Mouse (Mus musculus): ENCODE measurements around the gene Ntn5. TPM values are rescaled to one million over a fixed set of nuclear protein-coding genes. Genes with fewer than 3 reads are reported as not detected.
A peak's percentile ranks its signal among the peaks of the same experiment; 100 is the strongest.

Ntn5 gene
- 0.95 and 1.8 TPM in 2 replicates for polyA plus RNA-seq (2015; fragmentation: Nextera tagmentation; extraction: Ambion mirVana)

GRCm38 (mm10) chr7:45683396-45684050 is at the start of gene Ntn5:
Ntn5 (plus strand) TSS chr7:45684022.
- H3K4me3 ChIP-seq (ENCODE audit: low read length): no peak within 1 kb of the TSS
- H3K27ac ChIP-seq (ENCODE audit: low read length): no peak within 1 kb of the TSS
- peak within 1 kb of the TSS; percentile 24 for H3K9ac ChIP-seq (ENCODE audit: low read length)
- no peak for ATAC-seq (ENCODE audit: low read depth)
- no peaks in the 10 kb centered on the region for H3K36me3 ChIP-seq (ENCODE audit: control insufficient read depth, insufficient read depth, low read length)
- H3K9me3 ChIP-seq (ENCODE audit: control insufficient read depth, low read length): no peaks in the 10 kb centered on the region
- WGBS: 76% methylated on average over 7 of the region's 7 CpGs
- H3K27me3 ChIP-seq (ENCODE audit: control insufficient read depth, insufficient read depth, low read depth, low read length): no peaks in the 10 kb centered on the region; the same call in 1 of the 2 replicates
- no peak within 1 kb of the TSS for H3K4me2 ChIP-seq (ENCODE audit: low read depth, low read length)
- H3K4me1 ChIP-seq (replicated peaks; ENCODE audit: control insufficient read depth, insufficient read depth, low read length): peaks cover 24% of the 10 kb centered on the region

- ATAC-seq (ENCODE audit: low read depth): no peak
- H3K4me2 ChIP-seq (ENCODE audit: low read depth, low read length): peak overlapping the region; percentile 16; the same call in 1 of the 2 replicates
- peaks cover 45% of the 10 kb centered on the region for H3K4me1 ChIP-seq (replicated peaks; ENCODE audit: control insufficient read depth, insufficient read depth, low read length)
- H3K36me3 ChIP-seq (ENCODE audit: control insufficient read depth, insufficient read depth, low read length): peaks cover 9% of the 10 kb centered on the region
- no peak overlapping the region for H3K4me3 ChIP-seq (ENCODE audit: low read length)
- no peaks in the 10 kb centered on the region for H3K9me3 ChIP-seq (ENCODE audit: control insufficient read depth, low read length)
- peak overlapping the region; percentile 88 for H3K27ac ChIP-seq (ENCODE audit: low read length)
- 73% methylated on average over 11 of the region's 11 CpGs for WGBS
- no peaks in the 10 kb centered on the region for H3K27me3 ChIP-seq (ENCODE audit: control insufficient read depth, insufficient read depth, low read depth, low read length)
- H3K9ac ChIP-seq (ENCODE audit: low read length): no peak overlapping the region
Measured at GRCm38 (mm10) chr7:45634946-45635681, 48.7 kb upstream of the Ntn5 start.

GRCm38 (mm10) chr7:45635711-45636688 is 47.8 kb upstream of the Ntn5 start:
- H3K4me2 ChIP-seq (ENCODE audit: low read depth, low read length): peak overlapping the region; percentile 16
- H3K4me1 ChIP-seq (replicated peaks; ENCODE audit: control insufficient read depth, insufficient read depth, low read length): peaks cover 53% of the 10 kb centered on the region
- H3K9me3 ChIP-seq (ENCODE audit: control insufficient read depth, low read length): no peaks in the 10 kb centered on the region
- peak; percentile 29 for ATAC-seq (ENCODE audit: low read depth)
- peaks cover 9% of the 10 kb centered on the region for H3K36me3 ChIP-seq (ENCODE audit: control insufficient read depth, insufficient read depth, low read length)
- 46% methylated on average over 15 of the region's 15 CpGs for WGBS
- peak overlapping the region; percentile 88 for H3K27ac ChIP-seq (ENCODE audit: low read length)
- H3K4me3 ChIP-seq (ENCODE audit: low read length): no peak overlapping the region
- no peak overlapping the region for H3K9ac ChIP-seq (ENCODE audit: low read length)
- no peaks in the 10 kb centered on the region for H3K27me3 ChIP-seq (ENCODE audit: control insufficient read depth, insufficient read depth, low read depth, low read length)

- peak overlapping the region; percentile 56; the same call in 1 of the 2 replicates for H3K4me2 ChIP-seq (ENCODE audit: low read depth, low read length)
- 83% methylated on average over 6 of the region's 6 CpGs for WGBS
- ATAC-seq (ENCODE audit: low read depth): no peak
Measured at GRCm38 (mm10) chr7:45637710-45638109, 46.1 kb upstream of the Ntn5 start.

GRCm38 (mm10) chr7:45638623-45639401 is 45.0 kb upstream of the Ntn5 start:
- H3K4me1 ChIP-seq (replicated peaks; ENCODE audit: control insufficient read depth, insufficient read depth, low read length): peaks cover 64% of the 10 kb centered on the region

More at GRCm38 (mm10) chr7:45637710-45638109, 46.1 kb upstream of the Ntn5 start:
- Histone ChIP-seq H3K4me3 (ENCODE audit: low read length) (no peak overlapping the region), H3K9ac (ENCODE audit: low read length) (no peak overlapping the region), H3K4me1 (replicated peaks; ENCODE audit: control insufficient read depth, insufficient read depth, low read length) (peaks cover 63% of the 10 kb centered on the region), H3K27ac (ENCODE audit: low read length) (no peak overlapping the region), H3K36me3 (ENCODE audit: control insufficient read depth, insufficient read depth, low read length) (peaks cover 9% of the 10 kb centered on the region), H3K9me3 (ENCODE audit: control insufficient read depth, low read length) (no peaks in the 10 kb centered on the region), H3K27me3 (ENCODE audit: control insufficient read depth, insufficient read depth, low read depth, low read length) (no peaks in the 10 kb centered on the region)

GRCm38 (mm10) chr7:45639561-45640027 is 44.2 kb upstream of the Ntn5 start, which contains the start of gene Mamstr:
Mamstr (plus strand) TSS chr7:45639977.
- Histone ChIP-seq H3K4me2 (ENCODE audit: low read depth, low read length) (peak within 1 kb of the TSS; percentile 12; the same call in 1 of the 2 replicates), H3K27me3 (ENCODE audit: control insufficient read depth, insufficient read depth, low read depth, low read length) (no peaks in the 10 kb centered on the region), H3K4me1 (replicated peaks; ENCODE audit: control insufficient read depth, insufficient read depth, low read length) (peaks cover 64% of the 10 kb centered on the region), H3K36me3 (ENCODE audit: control insufficient read depth, insufficient read depth, low read length) (peaks cover 9% of the 10 kb centered on the region), H3K9ac (ENCODE audit: low read length) (peak within 1 kb of the TSS; percentile 12; the same call in 1 of the 2 replicates), H3K27ac (ENCODE audit: low read length) (peak within 1 kb of the TSS; percentile 36), H3K4me3 (ENCODE audit: low read length) (no peak within 1 kb of the TSS), H3K9me3 (ENCODE audit: control insufficient read depth, low read length) (no peaks in the 10 kb centered on the region)
- WGBS: 25% methylated on average over 19 of the region's 19 CpGs
- no peak for ATAC-seq (ENCODE audit: low read depth)

More at GRCm38 (mm10) chr7:45638623-45639401, 45.0 kb upstream of the Ntn5 start:
- Histone ChIP-seq H3K9ac (ENCODE audit: low read length) (peak overlapping the region; percentile 46), H3K4me3 (ENCODE audit: low read length) (peak overlapping the region; percentile 40), H3K9me3 (ENCODE audit: control insufficient read depth, low read length) (no peaks in the 10 kb centered on the region), H3K4me2 (ENCODE audit: low read depth, low read length) (peak overlapping the region; percentile 56), H3K27ac (ENCODE audit: low read length) (peak overlapping the region; percentile 36; the same call in 1 of the 2 replicates), H3K36me3 (ENCODE audit: control insufficient read depth, insufficient read depth, low read length) (peaks cover 9% of the 10 kb centered on the region), H3K27me3 (ENCODE audit: control insufficient read depth, insufficient read depth, low read depth, low read length) (no peaks in the 10 kb centered on the region)
- peak; percentile 83 for ATAC-seq (ENCODE audit: low read depth)
- 20% methylated on average over 29 of the region's 29 CpGs for WGBS

GRCm38 (mm10) chr7:45640191-45640957 is 43.4 kb upstream of the Ntn5 start:
- Histone ChIP-seq H3K36me3 (ENCODE audit: control insufficient read depth, insufficient read depth, low read length) (peaks cover 9% of the 10 kb centered on the region), H3K27ac (ENCODE audit: low read length) (peak overlapping the region; percentile 19; the same call in 1 of the 2 replicates), H3K9ac (ENCODE audit: low read length) (peak overlapping the region; percentile 12; the same call in 1 of the 2 replicates), H3K27me3 (ENCODE audit: control insufficient read depth, insufficient read depth, low read depth, low read length) (no peaks in the 10 kb centered on the region), H3K4me1 (replicated peaks; ENCODE audit: control insufficient read depth, insufficient read depth, low read length) (peaks cover 61% of the 10 kb centered on the region), H3K4me2 (ENCODE audit: low read depth, low read length) (no peak overlapping the region), H3K9me3 (ENCODE audit: control insufficient read depth, low read length) (no peaks in the 10 kb centered on the region), H3K4me3 (ENCODE audit: low read length) (no peak overlapping the region)
- no peak for ATAC-seq (ENCODE audit: low read depth)
- WGBS: 77% methylated on average over 19 of the region's 19 CpGs

Data from lung, embryonic 16.5 days (tissue).